Mouse (Mus musculus) A20 (cell line): ENCODE data around the gene Cd47.
"Not testable (repeated sequence)": the region's sequence is repeated elsewhere in the genome, so short reads cannot be mapped to it uniquely, and the experiment has no call there.

Experiments used
- DNase-seq: peaks from one replicate; pipeline ENCODE4 v3.0.0-alpha.2; 2011; ENCODE audit warnings: low read depth, low spot score

The Cd47 gene

DNA sequence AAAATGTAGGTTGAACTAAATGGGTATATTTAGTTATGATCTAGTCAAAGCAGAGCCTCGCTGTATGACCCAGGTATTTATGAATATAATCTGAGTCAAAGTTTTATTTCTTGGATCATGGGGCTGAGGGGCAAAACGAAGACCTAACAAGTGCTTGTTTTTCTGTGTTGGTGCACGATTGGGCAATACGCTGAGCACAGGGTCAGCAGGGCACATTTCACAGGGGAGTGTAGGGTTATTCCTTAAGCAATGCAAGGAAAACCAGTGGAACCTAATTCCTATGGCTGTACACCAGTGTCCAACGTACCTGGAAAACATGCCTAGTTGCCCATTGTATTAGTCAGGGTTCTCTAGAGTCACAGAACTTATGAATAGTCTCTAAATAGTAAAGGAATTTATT lies 12.6 kb upstream of the Cd47 start:
- no peak for DNase-seq

DNA sequence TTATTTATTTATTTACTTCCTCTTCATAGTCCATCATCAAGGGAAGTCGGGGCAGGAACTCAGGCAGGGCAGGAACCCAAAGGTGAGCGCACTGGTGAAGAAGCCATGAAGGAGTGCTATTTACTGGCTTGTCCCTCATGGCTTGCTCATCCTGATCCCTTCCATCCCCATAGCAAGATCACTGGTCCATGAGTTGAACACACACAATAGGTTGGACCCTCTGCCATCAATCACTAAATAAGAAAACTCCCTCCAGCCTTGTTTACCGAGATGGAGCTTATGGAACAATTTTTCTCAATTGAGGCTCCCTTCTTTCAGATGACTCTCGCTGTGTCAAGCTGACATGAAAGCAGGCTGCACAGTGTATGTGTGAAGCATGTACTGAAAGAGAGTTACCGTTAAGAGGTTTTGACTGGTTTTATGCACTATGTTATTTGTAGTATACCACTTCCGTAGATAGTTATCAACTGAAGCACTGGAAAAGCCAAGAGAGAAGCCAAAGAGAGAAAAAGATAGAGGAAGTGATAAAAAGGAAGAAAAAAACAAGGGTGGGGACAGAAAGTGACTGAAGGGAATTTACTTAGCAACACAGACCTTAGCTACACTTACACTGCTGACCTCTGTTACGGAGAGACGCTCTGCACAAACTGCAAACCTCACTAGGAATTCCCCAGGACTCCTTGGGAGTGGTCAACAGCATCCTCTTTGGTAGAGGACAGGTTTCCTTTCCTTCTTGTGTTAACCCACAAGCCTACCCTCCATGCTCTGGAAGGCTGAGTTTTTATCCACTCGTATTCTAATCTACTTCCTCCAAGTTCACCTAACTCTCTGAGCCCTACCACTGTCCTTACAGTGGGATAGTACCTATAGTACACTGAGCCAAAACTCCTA lies 9.5 kb upstream of the Cd47 start:
- DNase-seq: no peak

DNA sequence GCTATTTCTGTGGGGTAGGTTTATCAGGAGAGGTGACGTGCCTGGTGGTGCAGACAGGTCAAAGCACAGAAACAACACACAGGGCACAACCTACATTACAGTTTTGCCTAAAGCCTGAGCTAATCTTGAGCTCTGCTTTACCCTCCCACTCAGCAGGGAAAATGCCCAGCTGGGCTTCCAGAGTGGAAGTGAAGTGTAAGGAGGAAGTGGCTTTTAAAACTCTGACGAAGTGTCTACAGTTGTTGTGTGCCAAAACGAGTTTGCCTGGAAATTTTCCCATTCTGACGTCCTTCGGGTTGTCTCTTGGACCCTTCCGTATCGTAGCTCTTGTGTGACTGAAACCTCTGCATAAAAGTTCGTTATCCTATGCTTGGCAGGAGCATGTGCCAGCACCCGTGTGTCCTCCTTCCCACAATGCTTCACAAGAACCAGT lies 7.9 kb upstream of the Cd47 start:
- no peak for DNase-seq

DNA sequence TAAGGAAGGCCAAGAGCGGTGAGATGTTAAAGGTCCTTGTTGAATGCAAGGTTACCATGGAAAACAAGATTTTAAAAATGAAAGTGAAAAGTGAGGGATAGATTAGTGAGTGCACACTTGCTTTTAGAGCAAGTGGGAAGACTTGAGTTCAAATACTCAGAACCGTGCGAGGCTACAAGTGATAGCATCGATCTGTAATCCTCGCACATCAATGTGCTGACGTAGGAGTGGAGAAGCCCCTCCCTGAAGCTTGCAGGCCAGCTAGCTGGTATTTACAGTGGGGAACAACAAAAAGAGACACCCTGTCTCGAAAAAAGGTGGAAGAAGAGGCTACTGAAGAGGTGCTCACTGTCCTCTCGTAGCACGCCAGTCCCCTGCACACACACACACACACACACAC lies 6.7 kb upstream of the Cd47 start:
- DNase-seq: no peak

DNA sequence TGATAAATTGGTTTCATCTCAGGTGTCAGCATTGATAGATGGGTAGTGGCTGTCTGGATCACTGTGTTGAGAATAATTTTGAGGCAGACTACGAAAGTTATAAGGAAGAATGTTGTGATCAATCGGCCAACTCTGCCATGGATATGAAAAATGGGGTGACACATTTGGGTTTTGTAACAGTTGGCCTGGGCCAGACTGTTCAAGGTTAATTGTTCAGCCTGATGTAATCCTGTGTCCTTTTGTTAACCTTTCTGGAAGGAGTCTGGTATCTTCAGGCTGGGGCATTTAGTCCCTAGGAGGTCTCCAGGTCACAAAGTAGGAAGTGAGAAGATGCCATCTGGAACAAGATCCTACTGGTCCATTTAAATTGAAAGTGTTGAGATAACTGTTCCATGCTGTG lies 4.1 kb upstream of the Cd47 start:
- no peak for DNase-seq

DNA sequence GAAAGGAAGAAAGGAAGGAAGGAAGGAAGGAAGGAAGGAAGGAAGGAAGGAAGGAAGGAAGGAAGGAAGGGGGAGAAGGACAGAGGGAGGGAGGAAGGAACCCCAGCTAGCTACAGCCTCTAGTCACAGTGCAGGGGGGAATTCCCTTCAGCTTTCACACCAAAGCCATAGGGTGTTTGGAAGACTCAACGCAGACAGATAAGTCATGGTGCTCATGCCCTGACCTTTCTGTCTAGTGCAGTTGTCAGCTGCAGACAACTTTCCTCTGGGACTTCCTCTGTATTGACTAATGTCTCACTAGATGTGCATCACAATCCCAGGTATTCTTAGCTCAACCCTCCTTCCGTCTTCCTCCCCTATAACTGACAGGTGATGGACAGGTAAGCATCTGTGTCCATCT lies 3.4 kb upstream of the Cd47 start:
- no peak for DNase-seq

DNA sequence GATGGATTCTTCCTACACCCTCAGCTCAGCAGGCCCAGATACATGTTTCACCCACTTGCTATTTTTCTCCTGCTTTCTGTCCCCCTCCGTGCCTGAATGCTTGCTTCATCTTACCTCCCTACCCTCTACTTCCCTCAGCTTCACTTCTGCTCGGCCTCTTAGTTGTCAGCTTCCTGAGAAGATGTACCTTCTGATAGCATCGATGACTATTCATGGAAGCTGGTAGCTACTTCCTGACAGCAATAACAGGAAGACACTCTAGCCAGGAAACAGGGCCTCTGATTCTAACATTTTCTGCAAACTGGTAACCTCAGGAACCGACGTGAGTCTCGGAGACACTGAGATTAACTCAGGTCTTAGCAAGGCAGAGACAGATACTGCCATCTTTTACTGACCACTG lies 1.5 kb upstream of the Cd47 start:
- no peak for DNase-seq

DNA sequence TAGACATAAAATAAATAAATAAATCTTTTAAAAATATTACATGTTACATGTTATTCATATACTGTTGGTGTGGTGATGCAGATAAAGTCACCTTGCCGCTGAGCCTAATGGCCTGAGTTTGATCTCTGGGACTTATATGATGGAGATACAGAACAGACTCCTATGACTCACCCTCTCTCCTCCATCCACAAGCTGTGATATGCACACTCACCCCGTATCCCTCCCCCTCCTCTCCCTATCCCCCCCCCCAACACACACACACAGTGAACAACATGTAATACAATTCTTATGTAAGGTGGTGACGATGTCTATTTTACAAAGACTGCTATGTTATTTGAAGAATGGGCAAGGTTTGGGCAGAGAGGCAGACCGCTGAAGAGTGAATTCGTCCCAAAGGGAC lies 663 bp downstream of the Cd47 start:
- no peak for DNase-seq

DNA sequence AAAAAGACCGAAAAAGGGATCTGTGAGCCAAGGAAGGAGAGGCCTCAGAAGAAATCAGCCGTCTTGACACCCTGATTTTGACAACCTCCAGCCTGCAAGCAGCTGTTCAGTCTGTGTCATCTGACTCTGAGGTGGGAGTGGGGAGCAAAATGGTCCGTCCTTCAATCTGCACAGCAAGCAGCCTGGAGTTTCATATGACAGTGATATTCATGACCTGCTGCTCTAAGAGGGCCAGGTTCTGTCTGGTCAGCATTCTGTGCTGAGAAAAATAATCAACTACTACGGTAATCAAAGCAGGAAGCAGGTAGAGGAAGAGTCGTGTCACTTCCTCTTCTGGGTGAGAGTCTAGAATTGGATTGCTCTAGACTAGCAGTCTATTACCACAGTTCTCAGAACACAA lies 1.1 kb downstream of the Cd47 start:
- DNase-seq: peak; percentile 70

DNA sequence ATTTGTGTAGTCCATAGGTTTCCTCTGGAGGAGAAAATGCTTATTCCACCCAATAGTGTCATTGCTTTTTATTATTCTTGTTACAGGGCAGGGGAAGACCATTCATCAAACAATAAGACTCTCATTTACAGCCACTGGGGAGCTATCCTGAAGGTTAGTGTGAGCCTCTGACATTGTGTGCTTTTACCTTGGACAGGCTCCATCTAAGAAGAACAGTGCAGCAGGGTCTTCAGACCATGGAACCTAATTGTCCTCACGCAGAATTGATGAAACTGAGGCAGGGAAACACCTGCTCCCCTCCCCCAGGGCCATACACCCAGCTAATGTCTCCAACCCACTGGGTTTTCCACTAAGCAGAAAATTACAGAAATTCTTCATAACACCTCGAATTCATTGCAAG lies 2.7 kb downstream of the Cd47 start:
- no peak for DNase-seq

DNA sequence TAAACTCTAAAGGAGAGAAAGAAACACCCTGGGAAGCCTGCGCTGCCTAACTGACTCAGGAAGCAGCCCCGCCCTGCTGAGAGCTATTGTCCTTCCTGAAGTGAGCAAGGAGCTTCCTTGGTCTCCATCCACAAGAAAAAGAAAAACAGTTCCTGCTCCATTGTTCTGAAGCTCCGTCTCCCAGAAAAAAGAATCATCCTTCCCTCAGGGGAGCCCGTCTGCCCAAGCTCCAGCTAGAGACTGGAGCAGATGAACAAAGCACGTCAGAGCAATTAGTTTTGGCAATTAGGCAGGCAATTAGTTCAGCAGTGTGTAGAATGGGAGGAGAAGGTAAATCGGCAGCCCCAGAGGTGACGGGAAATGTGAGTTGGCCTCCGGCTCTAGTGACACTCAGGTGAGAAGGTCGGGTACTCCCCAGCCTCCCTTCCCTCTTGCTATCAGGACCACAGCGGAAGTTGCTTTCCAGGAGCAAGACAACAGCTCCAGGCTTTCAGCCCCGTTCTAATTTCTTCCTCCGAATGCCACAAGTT lies 3.7 kb downstream of the Cd47 start:
- no peak for DNase-seq

DNA sequence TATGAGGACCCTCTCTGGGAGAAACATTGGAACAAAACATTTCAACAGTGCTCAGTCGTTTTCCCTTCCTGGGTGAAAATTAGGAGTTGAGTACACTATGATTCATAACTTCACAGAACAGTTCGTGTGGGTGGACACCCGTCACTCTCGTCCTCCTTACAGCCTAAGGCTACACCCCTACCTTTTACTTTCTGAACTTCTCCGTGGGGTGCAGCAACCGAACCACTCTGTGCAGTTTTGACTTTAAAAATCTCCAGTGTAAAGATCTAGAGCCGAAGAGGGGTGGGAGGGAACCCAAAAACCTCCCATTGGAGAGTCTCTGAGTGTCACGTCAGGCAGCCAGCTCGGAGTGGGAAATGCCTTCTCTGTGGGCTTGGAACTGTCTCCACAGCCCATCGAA lies 6.6 kb downstream of the Cd47 start:
- no peak for DNase-seq

DNA sequence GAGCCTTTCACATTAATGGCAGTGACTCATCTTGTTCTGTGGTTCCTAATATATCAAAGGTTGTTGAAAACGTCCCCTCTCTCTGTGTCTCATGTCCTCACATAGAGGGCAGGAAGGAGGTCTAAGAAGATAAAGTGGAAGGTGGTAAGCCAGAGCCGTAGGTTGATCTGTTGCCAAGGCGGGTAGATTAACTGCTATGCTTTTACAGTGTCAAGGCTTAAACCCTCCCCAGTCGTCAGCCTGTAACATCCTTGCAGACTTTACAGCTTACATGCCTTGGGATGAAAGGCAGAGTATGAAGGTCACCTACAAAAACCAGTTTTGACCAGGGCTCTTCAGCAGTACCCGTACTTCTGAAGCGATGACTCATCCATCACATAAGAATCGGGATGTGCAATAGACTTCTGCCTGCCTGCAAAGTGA lies 7.1 kb downstream of the Cd47 start:
- DNase-seq: no peak

DNA sequence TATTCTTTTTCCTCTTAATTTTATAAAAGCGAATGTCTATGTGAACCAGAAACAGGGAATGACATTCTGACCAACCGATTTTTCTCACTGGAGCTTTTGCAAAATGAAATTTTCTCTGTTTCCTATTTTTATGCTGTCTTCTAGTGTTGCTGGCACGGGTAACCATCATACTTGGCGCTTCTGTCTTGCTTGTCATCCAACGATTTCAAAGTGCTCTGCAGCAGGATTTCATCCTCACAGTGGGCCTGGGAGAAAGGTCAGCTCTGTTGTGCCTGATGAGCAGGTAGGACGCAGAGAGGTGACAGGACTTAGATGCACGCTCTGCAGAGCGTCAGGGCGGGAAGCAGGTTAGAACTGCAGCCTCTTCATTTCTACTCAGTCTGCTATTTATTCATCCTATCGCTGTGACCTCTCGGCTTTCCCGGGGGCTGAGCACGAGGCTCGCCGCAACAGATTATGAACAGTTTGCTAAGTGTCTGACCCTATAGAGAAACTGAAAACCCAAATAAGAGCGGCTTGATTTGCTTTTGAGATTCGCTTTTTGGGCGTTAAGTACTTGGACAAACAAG lies 7.6 kb downstream of the Cd47 start:
- DNase-seq: no peak

DNA sequence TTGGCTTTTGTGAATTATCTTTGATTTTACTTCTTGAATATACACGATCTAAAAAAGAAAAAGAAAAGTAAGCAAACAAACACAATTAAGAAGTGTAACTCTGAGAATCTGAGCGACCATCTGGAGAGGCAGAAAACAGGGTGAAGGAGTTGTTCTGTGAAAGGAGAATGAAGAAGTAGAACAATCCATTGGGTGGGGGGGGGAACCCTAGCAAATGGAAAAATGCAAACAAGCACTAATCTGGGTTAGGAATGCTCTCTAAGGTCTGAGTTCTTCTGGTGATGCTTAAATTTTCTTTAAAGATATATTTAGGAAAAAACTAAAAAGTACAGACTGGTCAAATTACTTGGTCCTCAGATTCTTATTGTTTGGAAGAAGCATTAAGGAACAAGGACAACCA lies 11.6 kb downstream of the Cd47 start:
- no peak for DNase-seq

DNA sequence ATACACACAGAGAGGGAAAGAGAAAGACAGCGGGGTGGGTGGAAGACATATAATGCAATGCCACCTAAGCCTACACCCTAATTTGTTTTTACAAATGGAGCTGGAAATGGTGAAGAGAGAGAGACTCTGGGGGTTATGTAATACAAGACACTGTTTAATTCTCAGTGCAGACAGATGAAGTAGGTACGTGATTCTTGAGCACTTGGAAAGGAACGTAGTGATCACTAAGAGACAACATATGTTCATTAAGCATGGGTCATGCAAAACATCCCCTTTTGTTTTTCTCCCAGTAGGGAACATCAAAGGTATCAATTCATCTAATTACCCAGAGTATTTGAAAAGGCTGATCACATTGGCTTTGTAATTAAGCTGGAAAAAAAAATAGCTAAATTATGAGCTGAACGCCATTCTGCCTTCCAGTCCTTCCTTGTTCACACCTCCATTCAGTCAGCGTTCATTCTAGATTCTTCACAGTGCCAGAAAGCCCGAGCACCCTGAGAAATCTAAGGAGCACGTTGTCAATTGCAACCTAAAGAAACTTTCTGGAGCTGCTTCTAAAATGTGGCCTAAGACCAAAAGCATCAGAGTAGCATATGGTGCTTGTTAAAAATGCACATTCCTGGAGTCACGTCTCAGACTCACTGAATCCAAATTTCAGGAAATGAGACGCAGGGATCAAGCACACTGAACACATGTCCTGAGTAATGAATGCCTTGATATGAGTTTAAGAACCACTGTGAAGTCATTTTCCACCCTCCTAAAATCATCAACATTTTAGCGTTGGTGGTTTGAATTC lies 12.7 kb downstream of the Cd47 start:
- no peak for DNase-seq

DNA sequence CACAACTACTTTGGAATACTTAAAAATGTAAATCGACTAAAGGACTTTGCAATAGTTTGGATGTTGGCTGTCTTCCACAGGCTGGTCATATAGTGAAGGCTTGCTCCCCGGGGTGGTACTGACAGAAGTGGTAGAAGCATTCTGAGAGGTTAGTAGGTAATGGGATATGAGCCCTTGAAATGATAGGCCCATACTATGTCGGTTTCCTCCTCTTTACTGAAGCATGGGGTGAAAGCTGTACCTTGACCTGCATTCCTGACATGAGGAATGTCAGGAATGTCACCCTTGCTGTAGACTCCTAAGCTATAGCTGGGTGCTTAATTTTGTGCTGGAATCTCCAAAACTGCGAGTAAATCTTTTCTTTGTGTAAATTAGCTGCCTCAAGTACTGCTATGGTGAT lies 14.1 kb downstream of the Cd47 start:
- DNase-seq: no peak

DNA sequence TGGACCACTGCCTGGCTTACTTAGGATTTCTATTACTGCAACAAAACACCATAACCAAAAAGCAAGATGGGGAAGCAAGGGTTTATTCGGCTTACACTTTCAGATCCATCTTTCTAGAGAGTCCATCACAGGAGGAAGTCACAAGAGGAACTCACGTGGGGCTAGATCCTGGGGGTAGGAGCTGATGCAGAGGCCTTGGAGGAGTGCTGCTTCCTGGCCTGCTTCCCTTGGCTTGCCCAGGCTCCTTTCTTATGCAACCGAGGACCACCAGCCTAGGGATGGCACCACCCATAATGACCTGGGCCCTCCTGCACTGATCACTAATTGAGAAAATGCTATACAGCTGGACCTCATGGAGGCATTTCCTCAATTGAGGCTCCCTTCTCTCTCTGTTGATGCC lies 16.6 kb downstream of the Cd47 start:
- DNase-seq: no peak

DNA sequence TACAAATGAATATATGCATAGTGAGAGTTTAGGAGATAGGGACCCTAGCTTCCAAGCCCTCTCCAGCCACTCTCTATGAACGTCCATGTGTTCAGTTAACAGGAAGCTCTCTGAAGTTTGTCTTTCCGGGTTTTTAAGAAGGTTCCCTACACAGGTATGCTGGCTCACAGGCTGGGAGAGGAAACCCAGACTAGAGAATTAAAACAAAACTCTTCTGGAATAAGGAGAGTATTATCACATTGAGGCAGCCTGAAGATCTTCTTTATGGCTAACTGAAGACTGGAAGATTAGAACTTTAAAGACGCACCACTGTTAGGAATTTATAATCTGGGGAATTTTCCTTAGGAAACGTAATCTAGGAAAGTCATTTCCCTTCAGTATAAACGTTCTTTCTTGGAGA lies 17.8 kb downstream of the Cd47 start:
- DNase-seq: no peak

DNA sequence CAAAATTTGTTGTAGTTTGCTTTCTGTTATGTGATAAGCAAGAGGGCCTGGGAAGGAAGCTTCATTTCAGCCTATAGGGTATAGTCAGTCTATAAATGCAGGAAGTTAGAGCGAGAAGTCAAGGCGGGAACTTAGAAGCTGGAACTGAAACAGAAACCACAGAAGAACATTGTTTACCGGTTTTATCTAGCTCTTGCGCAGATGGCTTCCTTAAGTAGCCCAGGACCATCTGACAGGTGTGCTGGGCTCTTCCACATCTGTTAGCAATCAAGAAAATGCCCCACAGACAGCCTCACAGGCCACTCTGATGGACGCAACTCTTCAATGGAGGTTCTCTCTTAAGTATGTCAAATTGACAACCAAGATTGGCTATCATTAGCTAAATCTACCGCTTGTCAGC lies 18.3 kb downstream of the Cd47 start:
- peak; percentile 91 for DNase-seq

DNA sequence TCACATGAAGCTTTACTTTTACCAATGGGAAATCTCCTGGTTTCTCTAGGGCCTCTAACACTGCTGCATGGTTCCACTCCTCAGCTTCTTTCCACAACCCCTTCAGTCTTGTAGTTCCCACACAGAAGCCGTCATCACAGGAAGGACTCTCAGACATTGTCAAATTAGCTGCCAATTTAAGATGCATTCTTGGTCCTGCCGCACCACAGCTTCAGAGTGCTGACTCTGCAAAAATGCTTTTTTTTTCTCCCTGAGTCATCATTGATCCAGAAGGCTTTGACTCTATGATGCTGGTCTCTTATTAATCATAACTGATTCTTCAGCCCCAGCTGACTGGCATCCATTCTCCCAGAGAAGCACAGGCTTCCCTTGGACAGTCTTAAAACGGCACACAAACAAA lies 19.2 kb downstream of the Cd47 start:
- no peak for DNase-seq

DNA sequence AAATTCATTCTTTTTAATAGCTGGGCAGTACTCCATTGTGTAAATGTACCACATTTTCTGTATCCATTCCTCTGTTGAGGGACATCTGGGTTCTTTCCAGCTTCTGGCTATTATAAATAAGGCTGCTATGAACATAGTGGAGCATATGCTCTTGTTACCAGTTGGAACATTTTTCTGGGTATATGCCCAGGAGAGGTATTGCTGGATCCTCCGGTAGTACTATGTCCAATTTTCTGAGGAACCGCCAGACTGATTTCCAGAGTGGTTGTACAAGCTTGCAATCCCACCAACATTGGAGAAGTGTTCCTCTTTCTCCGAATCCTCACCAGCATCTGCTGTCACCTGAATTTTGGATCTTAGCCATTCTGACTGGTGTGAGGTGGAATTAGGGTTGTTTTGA lies 30.6 kb downstream of the Cd47 start:
- DNase-seq: not testable (repeated sequence)
